Mouse (Mus musculus) CH12.LX (cell line): ENCODE measurements at regions not wholly inside any gene's neighbourhood (a gene's known extent, or its start where the extent isn't known, plus 50 kb on each side); places are given as distances from the start of the nearest gene placed in this dataset.

Experiments
- DNase-seq: peaks from one replicate; pipeline ENCODE4 v3.0.0-alpha.2; 2013; ENCODE audit errors: extremely low read depth
- H3K27ac ChIP-seq: 2 replicates; pipeline ENCODE4 v1.5.1; 2012; ENCODE audit warnings: low read depth, mild to moderate bottlenecking, control low read depth, moderate library complexity; ENCODE audit not compliant: insufficient read depth
- H3K27me3 ChIP-seq: replicated peaks from 2 replicates; pipeline ENCODE3; 2012; ENCODE audit warnings: inconsistent platforms
- H3K36me3 ChIP-seq, 2 experiments: replicated peaks in 1 of 2; 2 replicates each; pipeline versions ENCODE3 to v1.6.1; 2012; ENCODE audit warnings: inconsistent platforms in 1 of 2, low read length in 1 of 2, mild to moderate bottlenecking in 1 of 2, mixed read lengths in 1 of 2, moderate library complexity in 1 of 2; ENCODE audit not compliant: control insufficient read depth in 1 of 2, insufficient read depth in 1 of 2
- H3K4me1 ChIP-seq, 2 experiments: 2 replicates each; pipeline ENCODE4 v1.6.1; 2012; ENCODE audit warnings: inconsistent platforms in 1 of 2, moderate library complexity in 1 of 2; ENCODE audit not compliant: insufficient read depth in 2 of 2, control insufficient read depth in 1 of 2
- H3K4me2 ChIP-seq: 2 replicates; pipeline ENCODE4 v1.6.1; 2012; ENCODE audit warnings: low read depth, mild to moderate bottlenecking, control low read depth; ENCODE audit not compliant: poor library complexity, insufficient read depth, severe bottlenecking
- H3K4me3 ChIP-seq, 3 experiments: fragments of 150-350 bp in 1 of 3; sonication (generic) in 1 of 3; replicated peaks in 1 of 3; 2 replicates each; pipeline versions ENCODE3 to v1.5.1; 2011 to 2012; ENCODE audit warnings: low read depth in 2 of 3, low read length in 2 of 3, mild to moderate bottlenecking in 2 of 3, moderate library complexity in 2 of 3, control low read depth in 1 of 3, improper control_type of control experiment in 1 of 3, inconsistent platforms in 1 of 3, mixed read lengths in 1 of 3; ENCODE audit not compliant: poor library complexity in 1 of 3
- H3K79me2 ChIP-seq: replicated peaks from 2 replicates; pipeline ENCODE4 v1.6.1; 2012; ENCODE audit warnings: mild to moderate bottlenecking, moderate library complexity; ENCODE audit not compliant: control insufficient read depth, poor library complexity, insufficient read depth, severe bottlenecking; ENCODE audit errors: extremely low read depth
- H3K9ac ChIP-seq: 2 replicates; pipeline ENCODE4 v1.6.1; 2012; ENCODE audit warnings: low read depth, mild to moderate bottlenecking, control low read depth, moderate library complexity; ENCODE audit not compliant: insufficient read depth
- H3K9me3 ChIP-seq: replicated peaks from 2 replicates; pipeline ENCODE3; 2012; ENCODE audit warnings: low read length, inconsistent platforms, mixed read lengths
- CHD1 ChIP-seq: IDR thresholded peaks from 2 replicates; pipeline ENCODE4 v1.6.1; 2012; ENCODE audit warnings: low read depth, low read length, improper control_type of control experiment, inconsistent platforms
- CHD2 ChIP-seq: IDR thresholded peaks from 2 replicates; pipeline ENCODE4 v1.6.1; 2011; ENCODE audit warnings: low read length, improper control_type of control experiment
- CTCF ChIP-seq, 2 experiments: IDR thresholded peaks in 1 of 2; conservative IDR thresholded peaks in 1 of 2; 2 replicates each; pipeline ENCODE4 v1.5.1; 2011 to 2012; ENCODE audit warnings: low read depth in 2 of 2, low read length in 2 of 2, improper control_type of control experiment in 1 of 2, inconsistent platforms in 1 of 2, mild to moderate bottlenecking in 1 of 2, moderate library complexity in 1 of 2
- ELF1 ChIP-seq: IDR thresholded peaks from 2 replicates; pipeline ENCODE4 v1.6.1; 2014; ENCODE audit warnings: low read depth, mild to moderate bottlenecking, inconsistent platforms, low read length, improper control_type of control experiment
- EP300 ChIP-seq: IDR thresholded peaks from 2 replicates; pipeline ENCODE4 v1.6.1; 2011; ENCODE audit warnings: low read length, improper control_type of control experiment
- ETS1 ChIP-seq: conservative IDR thresholded peaks from 2 replicates; pipeline ENCODE4 v1.6.1; 2012; ENCODE audit warnings: low read depth, mild to moderate bottlenecking, inconsistent platforms, low read length, improper control_type of control experiment, moderate library complexity
- GABPA ChIP-seq: IDR thresholded peaks from 2 replicates; pipeline ENCODE4 v1.6.1; 2012; ENCODE audit warnings: low read depth, low read length, improper control_type of control experiment, inconsistent platforms; ENCODE audit not compliant: insufficient replicate concordance
- JUN ChIP-seq: IDR thresholded peaks from 2 replicates; pipeline ENCODE4 v1.6.1; 2011; ENCODE audit warnings: low read depth, mild to moderate bottlenecking, low read length, improper control_type of control experiment, moderate library complexity; ENCODE audit not compliant: insufficient read depth
- JUND ChIP-seq: conservative IDR thresholded peaks from 2 replicates; pipeline ENCODE4 v1.6.1; 2011; ENCODE audit warnings: low read depth, low read length, improper control_type of control experiment
- KAT2A ChIP-seq: IDR thresholded peaks from 2 replicates; pipeline ENCODE4 v1.6.1; 2012; ENCODE audit warnings: low read length, improper control_type of control experiment, inconsistent platforms; ENCODE audit not compliant: insufficient replicate concordance
- MAFK ChIP-seq: IDR thresholded peaks from 2 replicates; pipeline ENCODE4 v1.6.1; 2011; ENCODE audit warnings: low read length, improper control_type of control experiment; ENCODE audit not compliant: insufficient replicate concordance
- MEF2A ChIP-seq: IDR thresholded peaks from 2 replicates; pipeline ENCODE4 v1.6.1; 2014; ENCODE audit warnings: low read depth, mild to moderate bottlenecking, inconsistent platforms, low read length, improper control_type of control experiment, borderline replicate concordance
- MXI1 ChIP-seq: IDR thresholded peaks from 2 replicates; pipeline ENCODE4 v1.6.1; 2011; ENCODE audit warnings: mild to moderate bottlenecking, low read depth, low read length, improper control_type of control experiment
- MYC ChIP-seq: IDR thresholded peaks from 2 replicates; pipeline ENCODE4 v1.6.1; 2011; ENCODE audit warnings: low read depth, mild to moderate bottlenecking, improper control_type of control experiment, low read length
- NELFE ChIP-seq: IDR thresholded peaks from 2 replicates; pipeline ENCODE4 v1.6.1; 2011; ENCODE audit warnings: low read depth, low read length, improper control_type of control experiment
- NRF1 ChIP-seq: IDR thresholded peaks from 2 replicates; pipeline ENCODE4 v1.6.1; 2014; ENCODE audit warnings: low read depth, mild to moderate bottlenecking, inconsistent platforms, low read length, improper control_type of control experiment, moderate library complexity
- PAX5 ChIP-seq: IDR thresholded peaks from 2 replicates; pipeline ENCODE4 v1.6.1; 2012; ENCODE audit warnings: low read length, inconsistent platforms, mixed read lengths
- POLR2A ChIP-seq: IDR thresholded peaks from 2 replicates; pipeline ENCODE4 v1.6.1; 2011; ENCODE audit warnings: low read depth, mild to moderate bottlenecking, improper control_type of control experiment, low read length
- RAD21 ChIP-seq: IDR thresholded peaks from 2 replicates; pipeline ENCODE4 v1.6.1; 2011; ENCODE audit warnings: low read depth, mild to moderate bottlenecking, low read length, improper control_type of control experiment, moderate library complexity
- RCOR1 ChIP-seq: conservative IDR thresholded peaks from 2 replicates; pipeline ENCODE4 v1.6.1; 2012; ENCODE audit warnings: low read depth, mild to moderate bottlenecking, inconsistent platforms, low read length, improper control_type of control experiment
- SIN3A ChIP-seq: IDR thresholded peaks from 2 replicates; pipeline ENCODE4 v1.6.1; 2012; ENCODE audit warnings: low read length, improper control_type of control experiment, inconsistent platforms
- SMC3 ChIP-seq: IDR thresholded peaks from 2 replicates; pipeline ENCODE4 v1.6.1; 2011; ENCODE audit warnings: low read depth, low read length, improper control_type of control experiment
- TCF12 ChIP-seq: IDR thresholded peaks from 2 replicates; pipeline ENCODE4 v1.6.1; 2014; ENCODE audit warnings: low read depth, mild to moderate bottlenecking, inconsistent platforms, low read length, improper control_type of control experiment
- UBTF ChIP-seq: IDR thresholded peaks from 2 replicates; pipeline ENCODE4 v1.6.1; 2012; ENCODE audit warnings: low read depth, mild to moderate bottlenecking, inconsistent platforms, low read length, improper control_type of control experiment, moderate library complexity
- USF1 ChIP-seq: IDR thresholded peaks from 2 replicates; pipeline ENCODE4 v1.6.1; 2014; ENCODE audit warnings: low read depth, mild to moderate bottlenecking, inconsistent platforms, low read length, improper control_type of control experiment
- ZC3H11A ChIP-seq: IDR thresholded peaks from 2 replicates; pipeline ENCODE4 v1.6.1; 2012; ENCODE audit warnings: low read depth, mild to moderate bottlenecking, inconsistent platforms, low read length, improper control_type of control experiment
- ZNF384 ChIP-seq: IDR thresholded peaks from 2 replicates; pipeline ENCODE4 v1.6.1; 2012; ENCODE audit warnings: low read depth, low read length, improper control_type of control experiment, inconsistent platforms
- dilution Hi-C: fragments of 300-500 bp; cut with MboI; formaldehyde crosslinking; loops from 2 replicates; pipeline ENCODE4 v1.14.3; 2020; ENCODE audit warnings: low sequenced_read_pairs; ENCODE audit not compliant: extremely low pct_unique_long_range_greater_than_20kb, extremely low pct_ligation_motif_present
- in situ Hi-C: fragments of 300-500 bp; cut with MboI; formaldehyde crosslinking; loops from 3 replicates; pipeline ENCODE4 v1.14.3; 2019; ENCODE audit warnings: low sequenced_read_pairs, low pct_ligation_motif_present, low pct_unique_long_range_greater_than_20kb, mixed read lengths

DNA sequence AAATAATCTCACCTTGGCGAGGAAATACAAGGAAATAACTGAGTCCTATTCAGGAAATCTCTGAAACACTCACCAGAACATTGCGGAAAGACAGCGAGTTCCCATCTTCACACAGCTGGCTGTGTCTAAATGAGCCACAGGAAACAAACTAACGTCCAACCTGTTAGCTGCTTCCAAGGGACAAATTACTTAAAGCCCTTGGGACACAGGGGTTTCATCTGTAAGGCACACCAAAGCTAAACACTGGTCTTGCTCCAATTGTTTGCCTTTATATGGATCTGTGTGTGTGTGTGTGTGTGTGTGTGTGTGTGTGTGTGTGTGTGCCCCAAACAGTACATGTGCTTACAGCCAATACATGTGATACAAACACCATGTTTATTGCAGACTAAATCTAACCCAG lies 168.9 kb upstream of the Tmco5 start:
- H3K9ac ChIP-seq: no peak overlapping the region
- H3K4me3 ChIP-seq: no peak overlapping the region
- TF ChIP-seq JUN (no peak), JUND (no peak), TCF12 (no peak), ZNF384 (no peak), CHD2 (no peak), GABPA (no peak), PAX5 (no peak), RCOR1 (no peak), MYC (no peak), UBTF (no peak), ETS1 (no peak), USF1 (no peak), CHD1 (no peak), SMC3 (no peak), ZC3H11A (no peak), NRF1 (no peak)
- dilution Hi-C loops (no loop called here), in situ Hi-C loops (no loop called here)
- no peaks in the 10 kb centered on the region for H3K79me2 ChIP-seq
- H3K36me3 ChIP-seq: no peaks in the 10 kb centered on the region
- H3K9me3 ChIP-seq: no peaks in the 10 kb centered on the region
- H3K27ac ChIP-seq: no peak overlapping the region
- H3K27me3 ChIP-seq: no peaks in the 10 kb centered on the region
- DNase-seq: no peak
- H3K4me2 ChIP-seq: no peak overlapping the region
- H3K4me1 ChIP-seq: peaks cover 0 to 3% of the 10 kb centered on the region in 2 experiments; a peak in 1 of 4 replicates

DNA sequence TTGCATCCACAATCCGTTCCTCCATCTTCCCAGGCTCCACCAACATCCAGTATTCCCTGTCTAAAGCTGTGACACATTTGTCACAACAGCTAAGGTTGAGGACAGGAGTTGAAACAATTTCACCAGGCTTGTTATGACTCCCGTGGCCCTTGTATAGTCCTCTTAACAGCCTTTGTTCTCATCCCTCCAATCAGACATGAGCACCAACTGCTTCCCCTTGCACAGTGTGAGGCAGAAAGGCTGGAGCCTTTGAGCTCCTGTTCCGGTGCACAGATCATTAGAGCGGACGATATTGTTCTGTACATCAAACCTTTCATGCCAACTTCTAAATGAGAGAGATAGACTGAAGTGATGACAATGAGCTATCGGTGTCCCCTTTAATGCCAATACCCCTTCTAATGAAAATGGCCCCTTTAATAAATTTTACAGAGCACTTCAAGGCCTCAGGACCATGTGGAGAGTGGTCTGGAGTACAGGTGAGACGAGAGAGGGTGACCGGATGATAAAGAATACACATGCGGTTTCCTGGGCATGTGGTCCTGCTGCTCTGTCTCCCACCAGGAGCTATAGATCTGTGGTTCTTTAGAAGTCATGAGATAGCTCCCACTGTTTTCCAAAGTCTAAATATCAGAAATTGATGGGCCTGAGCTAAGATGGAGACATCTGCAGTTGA lies 161.8 kb upstream of the Tmco5 start:
- dilution Hi-C loops: no loop called here

More for the DNA sequence above, 161.8 kb upstream of the Tmco5 start:
- Histone ChIP-seq H3K9ac (no peak overlapping the region), H3K27ac (no peak overlapping the region), H3K4me2 (no peak overlapping the region), H3K4me1 (peaks cover 0 to 10% of the 10 kb centered on the region in 2 experiments; a peak in 2 of 4 replicates), H3K27me3 (no peaks in the 10 kb centered on the region), H3K4me3 (no peak overlapping the region), H3K9me3 (no peaks in the 10 kb centered on the region), H3K79me2 (no peaks in the 10 kb centered on the region), H3K36me3 (no peaks in the 10 kb centered on the region)
- TF ChIP-seq ELF1: no peak
- no peak for TF ChIP-seq JUN
- TF ChIP-seq MXI1: no peak
- TF ChIP-seq MAFK: no peak
- TF ChIP-seq SIN3A: no peak
- no peak for TF ChIP-seq EP300
- no peak for TF ChIP-seq CHD2
- TF ChIP-seq NELFE: no peak
- no peak for TF ChIP-seq ZC3H11A
- TF ChIP-seq JUND: no peak
- TF ChIP-seq PAX5: no peak
- TF ChIP-seq MEF2A: no peak
- TF ChIP-seq GABPA: no peak
- no peak for TF ChIP-seq CHD1
- TF ChIP-seq RAD21: no peak
- no peak for TF ChIP-seq CTCF (conservative IDR thresholded peaks at IDR 0.05 in 1 of 2, IDR thresholded peaks at IDR 0.05 in 1 of 2; ENCODE audit: low read depth in 2 of 2, low read length in 2 of 2)
- no peak for TF ChIP-seq USF1
- no peak for TF ChIP-seq POLR2A
- TF ChIP-seq KAT2A: no peak
- no peak for DNase-seq
- in situ Hi-C loops: no loop called here
